Mouse (Mus musculus) CD4-positive naive resting alpha-beta T cell, adult 57 days (primary cell): ENCODE measurements around the gene Surf6. TPM values are rescaled to one million over a fixed set of nuclear protein-coding genes. Genes with fewer than 3 reads are reported as not detected.

Experiments
- total RNA-seq: library from RNA; stranded (reverse); gene quantifications from one replicate; pipeline ENCODE4 v1.2.4, GENCODE M21; 2023

Gene Surf6
- total RNA-seq, result 59.3 TPM

DNA sequence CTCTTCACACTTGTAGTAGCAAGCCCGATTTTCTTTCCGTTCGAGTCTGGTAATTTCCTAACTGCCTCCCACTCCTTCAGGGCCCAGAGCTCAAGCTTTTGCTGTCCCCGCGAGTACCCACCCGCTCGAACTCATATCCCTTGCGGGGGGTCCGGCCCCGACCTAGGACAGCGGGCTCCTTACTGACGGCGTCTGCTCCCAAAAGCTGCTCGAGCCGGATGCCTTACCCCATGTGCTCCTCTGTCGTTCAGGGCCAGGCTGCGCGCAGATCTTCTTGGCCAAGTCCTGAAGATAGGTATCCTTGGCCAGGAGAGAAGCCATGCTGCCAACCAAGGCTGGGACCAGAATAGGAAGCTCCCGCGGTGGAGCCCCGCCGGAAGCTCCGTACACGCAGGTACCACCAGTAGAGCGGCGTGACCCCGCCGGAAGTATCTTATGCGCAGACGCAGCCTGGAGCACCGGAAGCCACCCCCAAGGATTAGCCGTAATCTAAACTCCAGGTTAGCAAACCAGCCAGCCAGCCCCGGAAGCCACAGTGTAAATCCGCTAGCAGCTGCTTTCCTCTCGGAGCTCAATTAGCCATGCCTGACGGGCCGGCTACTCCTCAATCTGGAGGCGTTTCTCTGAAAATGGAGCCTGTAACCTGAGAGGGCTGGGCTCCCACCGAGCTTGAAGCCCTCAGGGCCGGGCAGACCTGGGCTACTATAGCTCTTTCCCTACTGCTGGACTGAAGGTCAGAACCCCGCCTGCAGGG is at the start of gene Surf6:
Gene Surf6, minus strand, starts transcription at position 413 of the 754 bp plus-strand sequence.

DNA sequence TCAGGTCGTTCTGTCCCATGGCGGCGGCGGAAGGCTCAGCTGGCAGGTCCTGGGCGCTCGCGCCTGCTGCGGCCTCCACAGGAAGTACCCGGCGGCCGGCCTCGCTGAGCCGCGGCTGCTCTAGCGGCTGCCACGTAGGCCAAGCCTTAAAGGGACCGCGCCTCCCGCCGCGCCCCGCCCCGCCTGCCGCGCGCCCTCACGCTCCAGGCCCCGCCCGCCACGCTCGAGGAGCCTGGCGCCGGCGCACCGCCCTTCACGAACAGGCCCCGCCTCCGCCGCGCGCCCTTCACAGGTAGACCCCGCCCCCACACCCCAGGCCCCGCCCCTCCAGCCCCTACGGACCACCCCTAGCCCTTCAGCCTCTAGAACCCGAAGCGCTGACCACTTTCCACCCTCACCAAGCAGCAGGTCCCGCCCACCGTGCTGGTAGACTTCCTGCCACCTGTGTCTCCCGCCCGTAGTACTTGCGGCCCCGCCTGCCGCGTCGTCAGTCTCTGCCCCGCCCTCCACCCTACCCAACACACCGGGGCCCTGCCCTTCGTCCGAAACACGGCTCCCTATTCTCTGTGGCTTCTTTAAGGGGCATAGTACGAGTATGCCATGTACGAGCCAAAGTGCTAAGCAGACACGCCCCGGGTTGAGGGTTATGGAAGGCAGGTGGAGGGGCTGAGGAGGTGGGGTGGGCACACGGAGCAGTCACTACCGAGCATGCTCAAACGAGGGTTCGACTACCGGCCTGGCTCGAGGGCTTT is 30.8 kb upstream of the Surf6 start, which contains the start of the genes Surf4 and Stkld1:
Gene Surf4, minus strand, starts transcription at position 625 of the 752 bp plus-strand sequence.
Gene Stkld1, plus strand, starts transcription at position 744 of the 752 bp plus-strand sequence.

DNA sequence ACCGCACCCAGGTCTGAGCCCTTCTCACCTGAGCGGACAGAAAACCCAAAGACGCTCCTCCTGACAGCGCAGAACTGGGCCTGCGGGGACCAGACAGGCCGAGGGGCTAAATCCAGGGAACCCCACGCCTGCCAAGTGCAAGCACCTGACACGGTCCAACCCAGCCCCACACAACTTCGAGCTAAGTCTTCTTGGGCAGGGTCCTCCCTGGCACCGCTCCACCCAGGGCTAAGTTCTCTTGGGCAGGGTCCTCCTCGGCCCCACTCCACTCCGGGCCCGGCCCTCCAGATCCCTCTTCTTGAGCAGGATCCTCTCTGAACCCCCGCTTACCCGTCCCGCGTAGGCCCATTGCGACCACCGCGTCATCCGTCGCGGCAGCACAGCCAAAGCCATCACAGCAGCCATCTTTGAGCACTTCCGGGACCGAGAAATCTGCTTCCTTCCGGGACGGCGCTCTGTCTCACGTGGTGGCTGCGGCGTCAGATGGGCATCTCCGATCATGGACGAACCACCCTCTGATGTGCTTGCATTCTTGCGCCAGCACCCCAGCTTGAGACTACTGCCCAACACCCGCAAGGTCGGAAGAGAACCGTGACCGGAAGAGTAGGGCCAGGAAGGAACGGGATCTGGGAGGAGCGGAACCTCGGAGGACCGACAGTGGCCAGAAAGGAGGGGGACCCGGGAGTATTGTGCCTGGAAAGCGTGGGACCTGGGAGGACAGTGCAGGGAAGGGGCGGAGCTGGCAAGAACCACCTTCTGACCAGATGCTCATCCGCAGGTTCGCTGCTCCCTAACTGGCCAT is 13.4 kb upstream of the Surf6 start, which contains the start of the genes Surf2 and Surf1:
Gene Surf2, plus strand, starts transcription at position 441 of the 802 bp plus-strand sequence.
Gene Surf1, minus strand, starts transcription at position 604 of the 802 bp plus-strand sequence.

DNA sequence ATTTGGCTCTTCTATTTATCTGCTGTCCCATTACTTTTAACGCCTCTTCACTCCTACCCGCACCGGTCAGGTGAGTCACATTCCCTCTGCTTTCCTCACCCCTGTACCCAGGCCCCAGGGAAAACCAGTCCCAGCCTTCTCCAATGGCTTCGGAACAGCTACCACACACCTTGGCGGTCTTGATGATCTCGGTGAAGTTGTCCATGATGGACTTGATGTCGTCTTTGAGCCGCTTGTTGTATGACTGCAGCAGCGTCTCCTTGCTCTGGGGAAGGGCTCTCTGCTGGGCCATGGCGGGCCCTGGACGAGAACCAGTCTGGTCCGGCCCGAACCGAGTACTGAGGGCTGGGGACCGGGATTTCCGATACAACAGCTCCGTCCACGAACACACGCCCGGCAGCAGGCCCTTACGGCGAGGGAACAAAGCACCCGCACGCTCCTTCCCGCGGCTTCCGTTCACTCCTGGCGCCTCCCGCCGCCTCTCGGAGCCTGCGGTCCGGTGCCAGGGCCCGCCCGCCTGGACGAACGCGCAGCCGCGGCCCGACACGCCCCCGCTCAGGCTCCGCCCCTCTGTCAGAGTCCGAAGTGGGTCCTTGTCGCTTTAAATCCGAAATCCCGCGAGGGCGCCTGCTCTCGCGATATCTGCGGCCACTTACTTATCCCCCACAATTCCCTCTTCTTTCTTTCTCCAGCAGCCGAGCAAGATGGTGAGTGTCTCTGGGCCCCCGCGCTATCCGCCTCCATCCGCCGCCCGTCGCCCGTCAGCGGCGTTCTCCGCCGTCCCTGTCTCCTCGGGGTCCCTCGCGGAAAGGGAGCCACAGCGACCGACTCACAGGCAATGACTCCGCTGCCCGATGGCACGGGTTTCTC is 7.7 kb upstream of the Surf6 start, which contains the start of the genes Med22 and Rpl7a:
Gene Med22, minus strand, starts transcription at position 554 of the 870 bp plus-strand sequence.
Gene Rpl7a, plus strand, starts transcription at position 641 of the 870 bp plus-strand sequence.

DNA sequence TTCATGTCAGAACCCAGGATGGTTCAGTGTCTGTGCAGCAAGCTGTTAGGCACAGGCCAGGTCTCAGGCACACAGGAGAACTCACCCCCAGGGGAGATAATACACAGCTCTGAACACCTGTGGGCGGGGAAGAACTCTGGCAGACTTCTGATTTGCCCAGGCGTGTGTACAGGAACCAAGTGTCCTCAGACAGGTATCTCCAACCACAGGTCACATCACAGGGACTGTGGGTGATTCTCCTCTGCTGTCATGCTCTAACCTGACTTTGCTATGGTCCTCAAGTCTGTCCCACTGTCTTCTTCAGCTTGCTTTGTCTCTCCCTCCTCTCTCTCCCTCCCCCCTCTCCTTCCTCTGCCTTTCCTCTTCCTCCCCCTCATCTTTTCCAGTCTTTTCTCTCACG is 37.8 kb downstream of the Surf6 start, which contains the start of gene Abo:
Gene Abo, minus strand, starts transcription at position 101 of the 400 bp plus-strand sequence.

Other genes starting within 250 kb of the Surf6 start
- gene Lcn4, start 231.6 kb downstream of the Surf6 start, total RNA-seq, result 3.5 TPM
- gene Abo, start 37.9 kb downstream of the Surf6 start, total RNA-seq, result not detected
- 20.6 TPM for gene Med22, start 7.8 kb upstream of the Surf6 start, total RNA-seq
- 873 TPM for gene Rpl7a, start 7.9 kb upstream of the Surf6 start, total RNA-seq
- gene Surf2, start 13.5 kb upstream of the Surf6 start, total RNA-seq, result 42.9 TPM
- 67.4 TPM for gene Surf1, start 13.7 kb upstream of the Surf6 start, total RNA-seq
- gene Surf4, start 31.0 kb upstream of the Surf6 start, total RNA-seq, result 75.3 TPM
- gene Stkld1, start 31.2 kb upstream of the Surf6 start, total RNA-seq, result not detected
- 72.2 TPM for gene Rexo4, start 61.5 kb upstream of the Surf6 start, total RNA-seq
- not detected for gene Adamts13, start 70.5 kb upstream of the Surf6 start, total RNA-seq
- 37.2 TPM for gene Cacfd1, start 107.0 kb upstream of the Surf6 start, total RNA-seq
- gene Slc2a6, start 125.1 kb upstream of the Surf6 start, total RNA-seq, result 1.6 TPM
- gene Mymk, start 169.3 kb upstream of the Surf6 start, total RNA-seq, result not detected
- gene Adamtsl2, start 176.5 kb upstream of the Surf6 start, total RNA-seq, result 0.59 TPM
- 0.18 TPM for gene Fam163b, start 239.6 kb upstream of the Surf6 start, total RNA-seq